In genomic region chr1:52816910-52817812, GRCm38 (mm10) we compare ENCODE assay signal across 8 mouse cellular contexts. TPM values are rescaled to one million over a fixed set of nuclear protein-coding genes. Genes with fewer than 3 reads are reported as not detected.
DNase-seq lines count a peak whose midpoint lies in the region; ATAC-seq lines count a peak whose summit lies in the region.

Gene Inpp1 (minus strand): TSS chr1:52817688.

- peak; percentile 85 for ATAC-seq in inflammation-experienced regulatory T-cells, adult 6 months

- intact Hi-C loops in gastrocnemius, postnatal 14 days (cut with DNase I; ENCODE audit: low total_unique reads): no loop called here
- intact Hi-C loops in left cerebral cortex, postnatal 25 days (cut with DNase I): loop anchor here (1.0 kb wide), 1 partner anchor 28 kb away; no protein-coding TSS in a partner anchor

- peak; percentile 82 to 83 for DNase-seq in adrenal gland, adult 18-20 months (ENCODE audit: low spot score in 2 of 2)
- DNase-seq in embryo, embryonic 10.5 days (ENCODE audit: low spot score): peak; percentile 74
- DNase-seq in gastrocnemius, postnatal 14 days: peak; percentile 83
- peak; percentile 68 to 79 for DNase-seq in left cerebral cortex, postnatal 25 days (ENCODE audit: low spot score in 2 of 2)
- DNase-seq in mesoderm, embryonic 11.5 days (ENCODE audit: low read depth, low spot score): peak; percentile 53
- DNase-seq in right cerebral cortex, postnatal 25 days: peak; percentile 72
- peak; percentile 68 to 86 for DNase-seq in urinary bladder, postnatal 36 days (ENCODE audit: low spot score in 2 of 2)

RNA-seq across cellular contexts. Expression of gene Inpp1, which starts in this region (rescaled TPM):
- total RNA-seq in adrenal gland, adult 18-20 months (2021): 10 to 100 TPM; 23.7 to 24.9 TPM
- 1 to 10 TPM; 8.7 to 8.9 TPM for total RNA-seq in gastrocnemius, postnatal 14 days (2021)
- polyA plus RNA-seq in inflammation-experienced regulatory T-cells, adult 6 months (2017; shearing (Covaris generic)): 100 to 1,000 TPM in 2 of 3 experiments, 10 to 100 TPM in 1; 96.3 to 126 (median 110) TPM
- total RNA-seq in left cerebral cortex, postnatal 25 days (2021): 10 to 100 TPM; 39.2 to 41.7 TPM

Comparison
In these comparisons a context has a peak if more than half of its experiments do, and no peak if none do; other contexts are left out.
1. Peak in every context shown above with its lines: DNase-seq and ATAC-seq.